Mouse (Mus musculus): ENCODE measurements around the gene Cdkl1. TPM values are rescaled to one million over a fixed set of nuclear protein-coding genes. Genes with fewer than 3 reads are reported as not detected.

Cdkl1 gene
- total RNA-seq, 2 experiments from 2014 or later = 1.0 to 1.6 TPM

GRCm38 (mm10) chr12:69783247-69784025 is 7.6 kb downstream of the Cdkl1 start:
- no peak for DNase-seq (ENCODE audit: low spot score)

- no peak for DNase-seq (ENCODE audit: low spot score)
Observed at GRCm38 (mm10) chr12:69781935-69782650, 9.0 kb downstream of the Cdkl1 start.

GRCm38 (mm10) chr12:69781480-69781879 is 9.6 kb downstream of the Cdkl1 start:
- DNase-seq (ENCODE audit: low spot score) = no peak

DNA sequence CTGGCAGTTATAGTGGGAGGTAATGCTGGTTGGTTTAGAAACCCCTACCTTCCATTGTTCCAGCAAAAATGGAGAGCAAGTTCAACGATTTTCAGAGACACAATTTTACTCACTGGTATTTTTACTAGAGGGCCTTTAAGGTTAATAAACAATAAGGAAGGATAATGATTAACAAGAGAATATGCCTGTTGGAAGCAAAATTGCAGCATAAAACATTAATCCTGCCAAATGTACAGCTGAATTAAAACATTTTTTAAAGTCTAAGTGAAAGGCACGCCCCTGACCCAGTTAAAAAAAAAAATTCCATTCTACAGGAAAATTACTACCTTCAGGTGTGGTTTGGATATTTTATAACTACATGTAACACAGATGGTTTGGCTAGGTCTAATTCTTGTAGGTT is 13.1 kb downstream of the Cdkl1 start:
- DNase-seq (ENCODE audit: low spot score) = no peak

DNA sequence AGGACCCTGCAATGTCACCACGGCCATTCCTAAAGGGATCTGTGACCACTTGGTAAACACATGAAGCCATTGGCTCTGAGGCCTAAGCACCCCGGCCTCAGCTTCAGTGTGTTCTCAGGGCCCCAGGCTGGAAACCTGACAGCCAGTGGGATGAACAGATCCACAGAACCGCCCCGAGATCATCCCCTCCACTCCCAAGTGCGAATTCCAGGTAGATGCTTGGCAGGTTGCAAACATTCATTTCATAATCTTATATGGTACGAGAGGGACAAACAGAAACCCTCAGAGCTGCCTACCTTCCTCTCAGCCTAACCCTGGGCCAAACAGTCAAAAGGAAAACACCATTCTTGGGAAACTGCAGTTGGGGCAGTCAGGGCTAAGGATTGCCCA is 13.7 kb downstream of the Cdkl1 start:
- no peak for DNase-seq (ENCODE audit: low spot score)

- no peak for DNase-seq (ENCODE audit: low spot score)
Observed at GRCm38 (mm10) chr12:69776607-69777340, 14.3 kb downstream of the Cdkl1 start.

GRCm38 (mm10) chr12:69768841-69769240 is 22.2 kb downstream of the Cdkl1 start:
- no peak for DNase-seq (ENCODE audit: low spot score)

DNA sequence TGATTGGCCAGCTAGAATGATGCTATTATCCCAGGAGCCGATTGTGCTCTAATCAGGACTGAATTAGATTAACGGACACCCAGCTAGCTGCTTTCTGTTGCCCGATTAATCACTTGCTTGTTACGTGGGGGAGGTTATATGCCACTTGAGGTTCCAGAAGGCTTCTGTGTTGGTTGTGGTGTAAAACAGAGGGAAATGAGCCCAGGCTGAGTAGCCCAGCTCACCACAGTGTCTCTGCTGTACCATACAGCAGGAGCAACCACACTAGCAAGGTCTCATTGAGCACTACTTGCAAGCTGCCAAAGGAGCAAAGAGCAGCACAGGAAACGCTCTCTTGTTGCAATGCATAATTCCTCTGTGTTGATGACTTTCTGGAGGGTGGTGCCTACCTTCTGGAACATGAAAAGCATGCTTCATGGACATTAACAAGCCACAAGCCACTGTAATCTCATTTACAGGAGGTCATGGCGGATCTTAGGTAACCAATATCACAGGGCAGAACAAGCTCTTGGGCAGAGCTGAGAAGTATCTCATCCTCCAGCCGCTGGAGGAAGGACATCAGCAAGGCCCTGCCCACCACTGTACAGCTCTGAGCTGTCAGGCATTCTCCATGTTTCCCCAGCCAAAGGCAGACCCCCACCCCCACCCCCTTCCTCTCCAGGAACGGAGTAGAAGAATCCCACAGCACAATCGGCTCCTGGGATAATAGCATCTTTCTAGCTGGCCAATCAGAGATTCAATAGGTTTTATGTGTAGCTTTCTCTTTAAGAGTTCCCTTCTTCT is 23.4 kb downstream of the Cdkl1 start:
- no peak for DNase-seq (ENCODE audit: low spot score)

GRCm38 (mm10) chr12:69766185-69766904 is 24.7 kb downstream of the Cdkl1 start:
- DNase-seq (ENCODE audit: low spot score) = no peak

DNA sequence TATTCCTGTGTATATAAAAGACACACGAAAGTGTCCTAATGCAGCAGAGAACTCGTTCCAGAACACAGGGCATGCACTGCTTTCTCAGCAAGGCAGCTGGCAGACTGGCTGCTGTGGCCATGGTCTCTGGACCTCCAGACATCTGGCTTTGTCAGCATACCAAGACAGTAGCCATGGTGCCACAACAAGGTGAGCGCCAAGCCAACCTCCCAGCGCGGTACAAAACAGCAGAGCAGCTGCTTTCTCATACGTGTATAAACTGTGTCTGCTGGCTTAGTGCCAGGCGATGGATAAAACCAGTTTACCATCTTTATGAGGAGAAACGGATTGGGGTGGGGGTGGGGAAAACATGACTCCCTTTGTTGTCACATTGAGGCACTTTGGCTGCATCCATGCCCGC is 25.5 kb downstream of the Cdkl1 start:
- DNase-seq (ENCODE audit: low spot score) = no peak

DNA sequence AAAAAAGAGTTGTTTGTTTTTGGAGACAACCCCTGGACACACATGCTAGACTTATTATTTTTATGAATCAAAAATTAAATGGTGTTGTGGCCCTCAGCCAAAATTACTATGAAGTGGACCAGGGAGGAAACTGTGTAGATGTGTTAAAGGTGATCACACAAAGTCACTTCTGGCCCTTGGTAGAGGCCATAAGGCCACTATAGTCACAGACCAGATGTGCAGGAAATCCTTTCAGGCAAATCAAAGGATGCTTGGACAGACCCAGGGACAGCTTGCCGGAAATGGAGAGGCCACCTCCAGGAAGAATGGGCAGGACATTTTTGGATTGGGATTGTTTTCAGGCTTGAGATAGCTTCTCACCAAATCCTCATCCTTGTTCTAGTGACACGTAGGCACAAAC is 29.5 kb downstream of the Cdkl1 start:
- no peak for DNase-seq (ENCODE audit: low spot score)

DNA sequence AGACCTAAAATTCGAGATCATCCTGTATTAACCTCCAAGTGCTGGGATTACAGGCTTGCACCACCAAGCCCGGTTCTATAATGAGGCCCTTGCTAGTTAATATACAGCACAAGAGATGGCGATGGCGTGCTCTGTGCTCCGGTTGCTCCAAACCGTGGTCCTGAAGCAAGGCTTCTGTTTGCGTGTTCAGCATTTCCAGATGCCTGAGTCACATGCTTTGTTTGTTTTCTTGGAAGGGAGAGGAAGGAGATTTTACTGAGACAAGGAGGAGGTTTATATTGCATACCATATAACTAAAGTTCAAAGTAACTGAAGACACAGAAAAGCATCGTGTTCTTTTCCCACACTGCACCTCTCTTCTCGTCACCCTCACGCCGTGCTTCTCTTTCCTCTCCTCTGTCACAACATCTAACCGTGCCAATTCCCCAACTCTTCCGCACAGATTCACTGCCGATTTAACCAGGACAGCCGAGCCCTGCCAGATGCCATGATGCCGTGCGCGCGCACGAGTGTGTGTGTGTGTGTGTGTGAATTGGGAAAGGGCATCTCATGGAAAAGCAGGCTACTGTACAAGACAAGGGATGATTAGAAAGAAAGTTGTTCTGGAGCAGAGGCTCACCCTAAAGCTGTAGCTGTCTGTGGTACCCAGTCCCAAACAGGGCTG is 30.2 kb downstream of the Cdkl1 start:
- DNase-seq (ENCODE audit: low spot score) = no peak

DNA sequence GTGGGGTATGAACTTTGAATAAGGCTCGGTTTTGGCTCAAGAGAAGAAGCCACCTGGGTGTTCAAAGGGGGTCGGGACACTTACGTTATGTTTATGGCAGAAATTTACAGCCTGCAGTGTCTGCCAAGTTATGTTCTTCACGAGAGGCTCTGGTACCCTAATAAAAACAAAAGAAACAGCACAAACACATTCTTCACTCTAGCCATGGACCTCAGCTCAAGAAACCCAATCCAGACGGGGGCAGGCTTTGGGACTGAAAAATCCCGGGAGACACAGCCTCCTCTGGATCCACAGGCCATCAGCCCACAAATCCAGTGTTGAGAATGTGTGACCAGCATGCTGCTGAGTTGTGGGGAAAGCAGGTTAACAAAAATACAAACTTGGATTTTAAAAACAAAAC is 31.1 kb downstream of the Cdkl1 start:
- no peak for DNase-seq (ENCODE audit: low spot score)

DNA sequence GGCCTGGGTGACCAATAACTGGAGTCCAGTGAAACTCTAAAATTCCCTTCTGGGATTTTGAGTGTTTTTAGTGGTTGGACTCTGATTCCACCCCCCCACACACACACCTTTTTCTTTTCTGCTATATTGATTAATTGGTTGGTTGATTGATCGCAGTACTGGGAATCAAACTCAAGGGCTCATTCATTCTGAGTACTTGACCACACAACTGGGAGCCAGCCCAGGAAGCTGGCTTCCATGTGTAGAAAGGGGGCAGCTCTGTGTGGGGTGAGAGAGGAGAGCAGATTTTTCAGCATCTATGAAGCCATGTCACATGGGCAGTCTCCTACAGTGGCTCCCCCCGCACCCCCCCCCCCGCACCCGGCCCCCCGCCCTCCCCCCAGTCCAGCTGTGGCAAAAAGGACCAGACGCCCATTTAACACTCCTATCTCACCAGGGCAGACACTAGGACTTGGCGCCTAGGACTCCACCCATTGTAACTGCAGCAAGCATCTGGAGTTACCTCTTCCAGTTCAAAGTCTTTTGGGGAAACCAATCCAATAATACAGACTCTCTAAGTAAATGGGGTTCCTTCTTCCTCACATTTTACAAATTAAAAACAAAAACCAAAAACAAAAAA is 31.7 kb downstream of the Cdkl1 start:
- no peak for DNase-seq (ENCODE audit: low spot score)

- no peak for DNase-seq (ENCODE audit: low spot score)
Observed at GRCm38 (mm10) chr12:69758221-69759185, 32.6 kb downstream of the Cdkl1 start.

DNA sequence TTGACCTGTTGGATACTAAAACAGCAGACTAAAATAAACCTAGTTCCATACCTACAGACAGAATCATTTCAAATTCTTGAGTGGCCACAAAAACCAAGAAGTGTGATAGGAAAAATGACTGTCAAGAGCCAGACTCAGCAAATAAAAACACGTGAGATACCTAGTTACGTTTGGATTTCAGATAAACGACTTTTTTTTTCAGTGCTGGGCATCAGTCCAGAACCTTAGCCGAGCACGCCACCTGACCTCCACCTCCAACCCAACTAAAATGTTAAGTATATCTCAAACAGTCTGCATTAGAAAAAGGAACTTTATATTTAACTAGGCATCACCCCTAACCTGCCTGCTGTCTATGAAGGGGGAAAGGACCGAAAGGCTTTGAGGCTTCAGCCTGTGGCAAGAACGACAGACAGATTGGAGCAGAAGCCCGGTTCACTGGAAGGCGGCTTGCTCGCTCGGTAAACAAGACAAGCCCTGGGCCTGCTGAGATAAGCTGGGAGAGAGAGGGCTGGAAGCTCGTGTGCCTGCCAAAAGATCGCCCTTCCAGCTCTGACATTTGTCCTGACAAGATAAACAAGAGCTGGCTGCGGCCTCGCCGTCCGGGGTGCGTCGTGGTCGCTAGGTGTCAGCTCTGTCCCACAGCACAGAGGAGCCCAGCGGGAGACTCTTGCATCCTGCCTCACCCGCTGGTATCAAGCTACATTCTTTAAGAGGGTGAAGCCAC is 33.5 kb downstream of the Cdkl1 start:
- DNase-seq (ENCODE audit: low spot score) = peak; percentile 86

DNA sequence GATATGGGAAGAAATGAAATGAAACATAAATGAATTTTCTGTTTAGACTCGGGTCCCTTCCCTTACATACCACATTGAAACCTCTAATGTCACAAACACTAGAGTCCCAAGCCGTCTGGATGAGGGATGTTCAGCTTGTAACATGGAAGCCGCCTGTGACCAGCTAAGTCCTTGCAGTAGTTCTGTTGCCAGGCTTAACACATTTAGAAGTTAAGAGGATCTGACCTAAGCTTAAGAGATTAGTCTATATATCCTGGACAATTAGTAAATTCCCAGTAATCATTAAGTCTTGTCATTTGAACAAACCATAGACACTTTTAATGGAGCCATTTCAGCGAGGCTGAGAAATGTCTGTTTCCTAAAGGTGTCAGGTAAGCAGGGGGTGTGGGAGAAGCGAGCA is 35.1 kb downstream of the Cdkl1 start:
- DNase-seq (ENCODE audit: low spot score) = no peak

DNA sequence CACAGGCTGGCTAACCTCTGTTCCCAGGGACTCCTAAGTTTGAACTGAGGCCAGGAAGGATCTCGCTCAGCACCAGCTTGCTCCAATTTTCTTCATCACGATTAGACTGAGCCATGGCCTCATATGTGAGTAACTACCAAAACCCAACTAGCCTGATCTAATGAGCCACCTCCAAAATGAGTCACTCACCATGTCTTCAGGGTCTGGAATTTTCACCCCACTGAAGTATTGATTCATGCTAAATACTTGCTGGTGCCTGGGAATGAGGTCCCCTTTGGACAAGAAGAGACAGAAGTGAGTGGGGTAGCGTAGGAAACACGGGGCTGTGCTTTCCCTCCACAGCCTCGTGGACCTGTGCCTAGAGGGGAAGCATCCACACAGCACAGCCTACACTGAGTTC is 37.1 kb downstream of the Cdkl1 start:
- no peak for DNase-seq (ENCODE audit: low spot score)
